Mouse (Mus musculus) olfactory bulb, adult 2 months (tissue): Measurements from ENCODE around the gene Hkdc1.

ENCODE experiments used
- CTCF ChIP-seq: fragments of 200-500 bp; IDR thresholded peaks from 2 replicates; pipeline ENCODE4 v1.5.1; 2012; ENCODE audit warnings: low read depth, mild to moderate bottlenecking, low read length, moderate library complexity; ENCODE audit not compliant: insufficient read depth
- POLR2A ChIP-seq: fragments of 200-500 bp; IDR thresholded peaks from 2 replicates; pipeline ENCODE4 v1.6.1; 2012; ENCODE audit warnings: mild to moderate bottlenecking, low read depth, low read length, moderate library complexity; ENCODE audit not compliant: insufficient read depth

DNA sequence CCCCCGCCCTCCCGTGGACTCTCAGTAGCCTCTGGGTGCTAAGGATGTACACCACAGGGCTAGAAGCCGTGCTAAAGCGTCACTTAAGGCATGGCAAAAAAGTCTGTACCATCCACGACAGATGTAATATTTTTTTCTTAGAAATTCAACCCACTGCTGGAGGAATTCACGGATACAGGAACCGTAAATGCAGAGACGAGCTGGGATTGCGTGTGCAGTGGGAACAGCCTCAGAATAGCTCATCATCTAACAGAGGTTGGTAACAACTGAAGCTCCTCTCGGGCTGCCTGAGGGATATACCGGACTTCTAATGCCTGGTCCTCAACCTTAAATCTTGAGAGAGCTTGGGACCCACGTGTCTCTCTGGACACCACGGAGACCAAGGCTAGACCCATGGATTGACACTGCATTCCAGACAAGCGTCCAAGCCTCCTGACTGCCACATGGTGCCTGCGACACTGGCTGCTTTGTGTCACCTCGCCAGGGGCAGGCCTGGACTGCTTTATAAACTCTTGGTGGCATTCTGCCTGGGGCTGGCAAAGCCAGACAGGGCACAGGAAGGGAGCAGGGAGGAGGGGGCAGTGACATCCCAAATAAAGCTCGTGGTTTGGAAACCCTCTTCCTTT, 66.1 kb downstream of the Hkdc1 start:
- no peak for TF ChIP-seq CTCF
- TF ChIP-seq POLR2A, result no peak
